Mouse (Mus musculus) left cerebral cortex, postnatal 10 days (tissue): ENCODE measurements around the gene Phf21b. TPM values are rescaled to one million over a fixed set of nuclear protein-coding genes. Genes with fewer than 3 reads are reported as not detected.
A peak's percentile ranks its signal among the peaks of the same experiment; 100 is the strongest.

Experiments used
- DNase-seq, 2 experiments: peaks; one replicate each; pipeline ENCODE4 v3.0.0; 2021 to 2022; ENCODE audit warnings: low spot score in 2 of 2, mixed read lengths in 1 of 2; ENCODE audit errors: extremely low spot score in 1 of 2
- intact Hi-C: fragments of 180-260 bp; cut with DNase I; formaldehyde crosslinking; loops from one replicate; pipeline ENCODE4 v1.15.1; 2025
- total RNA-seq, 2 experiments: library from RNA; stranded (reverse); gene quantifications; 2 replicates each; pipeline ENCODE4 v1.2.3; 2021

The Phf21b gene
- total RNA-seq, 2 experiments from 2014 or later: 7.9 to 9.2 TPM

DNA sequence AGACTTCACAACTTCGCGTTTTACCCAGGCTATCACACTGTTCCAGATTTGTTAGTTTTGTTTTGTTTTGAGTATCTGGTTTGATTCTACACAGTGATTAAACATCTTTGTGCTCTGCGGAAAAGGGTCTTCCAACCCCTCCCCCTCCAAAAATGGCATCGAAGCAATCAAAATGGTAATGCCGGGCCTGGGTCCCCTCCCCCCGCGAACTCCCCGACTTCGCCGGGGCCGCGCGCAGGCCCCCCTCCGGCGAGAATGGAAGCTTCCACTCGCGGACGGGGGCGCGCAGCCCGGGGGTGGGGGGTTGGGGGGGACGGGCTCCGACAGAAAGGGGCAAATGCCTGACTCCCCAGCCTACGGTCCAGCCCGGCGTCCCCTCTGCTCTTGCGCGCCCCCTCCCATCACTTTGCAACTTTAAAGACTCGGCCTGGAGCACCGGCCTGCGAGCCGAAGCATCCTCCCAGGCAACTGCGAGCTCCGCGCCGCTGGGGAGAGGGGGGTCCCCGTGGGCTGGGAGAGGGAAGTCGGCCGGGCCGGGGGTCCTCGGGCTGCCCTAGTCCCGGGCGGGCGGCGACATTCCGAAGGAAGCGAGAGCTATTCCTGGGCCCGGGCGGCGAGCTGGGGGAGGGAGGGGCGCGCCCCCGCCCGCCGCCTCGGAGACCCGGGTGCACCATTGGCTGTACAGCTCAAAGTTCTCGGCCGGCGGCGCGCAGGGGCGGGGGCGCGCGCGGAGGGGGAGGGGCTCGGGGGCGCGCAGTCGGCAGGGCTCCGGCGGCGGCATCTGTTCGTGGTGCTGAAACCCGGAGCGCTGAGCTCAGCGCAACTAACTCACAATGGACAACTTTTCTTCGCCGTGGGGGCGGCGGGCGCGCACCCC, 2.4 kb downstream of the Phf21b start:
- DNase-seq: peak; percentile 65 to 90
- intact Hi-C loops: loop anchor here (10.0 kb wide), 1 partner anchor 71 kb away; the partner anchor contains the start of genes Gm29666 and Nup50

DNA sequence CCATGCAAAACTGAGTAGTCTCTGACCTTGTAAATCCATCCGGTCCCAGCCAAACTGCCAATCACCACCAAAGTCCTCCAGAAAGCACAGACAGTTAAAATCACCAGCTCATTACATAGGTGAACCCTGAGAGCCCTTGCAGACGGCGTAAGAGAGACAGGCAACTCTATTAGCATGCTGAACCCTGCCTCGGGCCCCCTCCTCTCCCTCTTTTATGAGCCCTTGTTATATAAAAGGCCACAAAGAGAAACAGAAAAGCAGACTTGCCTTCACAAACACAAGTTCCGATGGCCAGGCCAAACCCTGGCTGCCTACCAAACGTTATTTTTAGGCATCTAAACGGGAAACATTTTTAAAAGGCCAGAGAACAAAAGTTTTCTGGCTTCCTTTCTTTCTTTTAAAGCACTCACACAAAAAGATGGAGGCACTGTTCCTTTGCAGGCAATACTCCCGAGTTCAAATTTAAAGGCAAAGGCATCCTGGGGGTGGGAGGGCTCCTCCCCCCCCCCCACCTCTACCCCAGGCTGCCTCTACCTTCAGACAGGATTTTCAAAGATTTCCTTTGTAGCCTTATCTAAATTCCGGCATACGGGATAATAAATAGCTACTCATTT, 3.3 kb downstream of the Phf21b start:
- intact Hi-C loops: loop anchor here (10.0 kb wide), 1 partner anchor 72 kb away; the partner anchor contains the start of genes Gm29666 and Nup50
- peak in 1 of 2 experiments; percentile 49 for DNase-seq

DNA sequence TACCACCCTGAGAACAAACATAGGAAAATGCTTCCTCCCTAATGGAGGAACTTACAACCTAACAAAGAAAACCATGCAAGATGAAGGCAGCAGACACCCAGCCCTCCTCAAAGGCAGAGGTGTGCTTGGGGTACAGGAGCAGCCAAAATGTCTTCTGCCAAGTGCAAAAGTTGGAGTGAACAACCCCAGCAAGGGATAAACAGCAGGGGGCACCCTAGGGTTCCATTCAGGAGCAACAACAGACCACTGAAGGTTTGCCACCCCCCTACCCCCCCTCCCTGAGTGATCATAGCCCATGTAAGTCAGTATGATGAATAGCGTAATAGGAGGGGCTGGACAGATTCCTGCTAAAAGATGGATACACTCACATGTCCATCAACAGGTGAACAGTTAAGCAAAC, 5.5 kb downstream of the Phf21b start:
- intact Hi-C loops: loop anchor here (10.0 kb wide), 1 partner anchor 74 kb away; the partner anchor contains the start of genes Gm29666 and Nup50

GRCm38 (mm10) chr15:84846216-84846615, 9.6 kb downstream of the Phf21b start:
- DNase-seq: no peak
- intact Hi-C loops: no loop called here

More for the DNA sequence above, 5.5 kb downstream of the Phf21b start:
- DNase-seq: no peak

DNA sequence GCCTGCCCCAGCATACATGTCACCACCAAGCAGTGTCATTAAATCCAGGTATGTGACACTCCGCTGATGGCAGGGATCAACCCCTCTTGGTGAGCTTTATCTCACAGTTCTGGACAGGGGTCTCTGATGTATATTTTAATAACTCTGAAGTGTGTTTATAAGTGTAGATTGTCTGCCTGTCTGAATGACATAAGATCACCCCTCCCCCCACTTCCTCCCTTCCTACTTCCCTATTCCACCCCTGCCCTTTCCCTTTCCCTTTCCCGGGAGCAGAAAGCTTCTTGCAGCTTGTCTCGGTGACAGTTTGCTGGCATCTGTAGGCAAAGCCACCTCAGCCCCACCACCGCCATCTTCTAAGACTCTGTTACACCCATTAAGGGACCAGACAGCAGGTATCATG, 11.0 kb downstream of the Phf21b start:
- DNase-seq: no peak
- intact Hi-C loops: no loop called here

GRCm38 (mm10) chr15:84843034-84843433, 12.8 kb downstream of the Phf21b start:
- no peak for DNase-seq
- intact Hi-C loops: no loop called here

GRCm38 (mm10) chr15:84841925-84842821, 13.7 kb downstream of the Phf21b start:
- intact Hi-C loops: no loop called here
- no peak for DNase-seq

DNA sequence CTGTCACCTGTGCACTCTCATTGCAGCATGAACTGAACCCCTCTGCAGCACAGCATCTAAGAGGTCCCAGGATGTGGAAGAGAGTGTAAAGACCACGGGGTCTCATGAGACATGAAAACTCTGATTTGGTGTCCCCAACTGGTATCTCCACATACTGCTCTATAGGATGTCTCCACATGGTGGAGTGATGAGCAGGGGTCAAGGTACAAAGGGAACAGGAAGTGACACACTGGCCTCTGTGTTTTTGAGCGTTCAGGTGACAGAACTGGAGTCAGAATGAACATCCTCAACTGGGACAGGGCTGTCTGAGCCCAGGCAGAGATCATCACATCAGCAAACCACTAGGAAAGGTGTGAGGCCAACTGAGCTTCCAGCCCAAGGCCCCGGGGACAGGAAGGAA, 15.3 kb downstream of the Phf21b start:
- DNase-seq: no peak
- intact Hi-C loops: no loop called here

GRCm38 (mm10) chr15:84839521-84839920, 16.3 kb downstream of the Phf21b start:
- DNase-seq: no peak

DNA sequence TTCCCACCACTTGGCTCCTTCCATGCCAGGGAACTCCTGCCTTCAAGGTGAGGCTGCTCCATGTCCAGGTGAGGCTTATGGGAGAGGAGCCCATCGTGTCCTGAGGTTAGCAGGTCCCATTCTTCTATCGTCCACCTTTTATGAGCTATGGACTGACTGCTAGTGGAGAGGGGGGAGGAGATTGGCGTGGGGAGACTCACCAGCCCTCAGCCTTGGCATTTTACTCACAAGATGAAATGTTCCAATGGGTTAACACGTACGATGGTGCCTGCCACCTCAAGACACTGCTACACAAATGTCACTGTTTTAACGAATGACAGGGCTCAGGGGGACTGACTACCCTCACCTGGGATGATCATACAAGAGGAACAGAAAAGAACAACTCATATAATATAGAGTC, 18.0 kb downstream of the Phf21b start:
- intact Hi-C loops: no loop called here
- DNase-seq: no peak

More at GRCm38 (mm10) chr15:84839521-84839920, 16.3 kb downstream of the Phf21b start:
- intact Hi-C loops: no loop called here

GRCm38 (mm10) chr15:84829416-84829815, 26.4 kb downstream of the Phf21b start:
- peak; percentile 57 to 89 for DNase-seq
- intact Hi-C loops: no loop called here

GRCm38 (mm10) chr15:84828603-84829002, 27.2 kb downstream of the Phf21b start:
- DNase-seq: no peak
- intact Hi-C loops: no loop called here

DNA sequence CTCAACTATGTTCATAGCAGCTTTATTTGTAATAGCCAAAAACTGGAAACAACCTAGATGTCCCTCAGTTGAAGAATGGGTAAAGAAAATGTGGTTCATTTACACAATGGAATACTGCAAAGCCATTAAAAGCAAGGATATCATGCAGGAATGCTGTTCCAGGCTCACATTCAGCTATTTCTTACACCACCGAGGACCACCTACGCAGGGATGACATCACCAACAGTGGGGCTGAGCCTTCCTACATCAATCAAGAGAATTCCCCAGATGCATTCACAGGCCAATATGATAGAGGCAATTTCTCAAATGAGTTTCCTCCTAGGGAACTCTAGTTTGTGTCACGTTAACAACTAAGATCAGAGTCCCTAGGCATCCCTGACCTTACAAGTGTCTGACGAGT, 32.8 kb downstream of the Phf21b start:
- intact Hi-C loops: no loop called here

DNA sequence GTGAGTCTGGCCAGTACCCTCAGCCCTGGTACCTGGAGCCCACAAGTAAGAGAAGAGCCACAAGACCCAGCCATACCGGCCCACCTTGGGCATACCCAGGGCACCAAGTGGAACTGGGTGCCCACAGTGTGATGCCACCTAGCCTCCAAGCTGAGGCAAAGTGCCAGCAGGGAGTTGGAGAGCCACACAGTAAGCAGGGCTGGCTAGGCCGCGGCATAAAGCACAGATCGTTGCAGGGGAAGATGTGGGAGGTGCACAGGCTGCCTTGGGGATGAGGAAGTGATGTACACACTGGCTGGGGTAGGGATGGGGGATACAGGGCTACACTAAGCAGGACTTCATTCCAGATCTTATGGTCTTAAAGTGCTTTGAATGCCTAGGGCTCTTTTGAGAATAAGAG, 35.0 kb downstream of the Phf21b start:
- intact Hi-C loops: no loop called here
- DNase-seq: no peak

More for the DNA sequence above, 32.8 kb downstream of the Phf21b start:
- no peak for DNase-seq

GRCm38 (mm10) chr15:84818284-84818683, 37.6 kb downstream of the Phf21b start:
- intact Hi-C loops: no loop called here
- DNase-seq: no peak

GRCm38 (mm10) chr15:84817589-84817988, 38.3 kb downstream of the Phf21b start:
- DNase-seq: no peak
- intact Hi-C loops: no loop called here

DNA sequence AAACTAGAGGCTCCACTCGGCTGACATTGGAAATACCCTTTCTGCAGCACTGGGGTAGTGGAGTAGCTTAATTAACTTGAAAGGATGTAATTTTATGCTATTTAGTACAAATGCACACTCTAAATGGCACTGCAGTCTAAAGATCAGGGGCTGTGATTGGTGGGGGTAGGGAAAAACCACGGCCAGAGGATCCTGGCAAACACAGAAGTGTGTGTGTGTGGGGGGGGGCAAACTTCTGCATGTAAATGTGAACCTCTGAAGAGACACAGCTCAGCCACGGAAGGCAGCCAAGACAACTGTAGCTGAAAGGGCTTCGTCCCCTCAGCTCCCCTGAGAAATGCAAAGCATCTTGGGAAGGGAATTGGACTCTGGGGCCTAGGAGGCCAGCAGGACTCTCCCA, 40.7 kb downstream of the Phf21b start:
- intact Hi-C loops: no loop called here
- DNase-seq: no peak

DNA sequence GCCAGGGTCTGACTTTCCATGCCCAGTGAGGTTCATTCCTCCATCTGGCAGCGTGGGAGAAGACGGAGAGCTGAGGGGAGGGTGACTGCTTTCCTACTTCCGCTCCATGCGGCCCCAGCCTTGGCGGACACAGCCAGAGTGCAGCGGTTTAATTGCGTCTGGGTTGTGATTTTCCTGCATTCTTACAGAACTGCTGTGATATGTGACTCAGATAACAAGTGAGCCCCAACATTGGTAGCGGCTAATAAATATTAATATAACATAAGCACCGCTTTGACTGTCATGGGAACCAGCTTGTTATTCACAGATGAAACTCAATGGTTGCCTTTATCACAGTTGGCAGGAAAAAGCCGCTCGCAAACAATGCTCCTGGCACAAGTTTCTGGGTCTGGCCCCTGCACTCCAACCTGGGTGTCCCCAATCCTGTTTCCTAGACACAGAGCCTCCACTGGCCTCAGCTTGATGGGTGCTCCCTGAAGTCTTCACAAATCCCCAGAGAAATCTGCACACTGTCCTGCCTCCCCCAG, 43.0 kb downstream of the Phf21b start:
- intact Hi-C loops: no loop called here
- DNase-seq: peak in 1 of 2 experiments; percentile 48

- intact Hi-C loops: no loop called here
- no peak for DNase-seq
These were observed 44.7 kb downstream of the Phf21b start for GRCm38 (mm10) chr15:84811126-84811525.
